Mouse (Mus musculus): ENCODE results near the gene Taf1c. TPM values are rescaled to one million over a fixed set of nuclear protein-coding genes. Genes with fewer than 3 reads are reported as not detected.

Gene Taf1c
- polyA plus RNA-seq, 1 experiment, result 6.3 TPM

- H3K27me3 ChIP-seq (ENCODE audit: control insufficient read depth, insufficient read depth, low read length), result no peaks in the 10 kb centered on the region
- H3K4me3 ChIP-seq (ENCODE audit: control insufficient read depth, low read depth, low read length), result no peak overlapping the region
- peaks cover 11% of the 10 kb centered on the region for H3K4me1 ChIP-seq (ENCODE audit: control insufficient read depth, insufficient read depth, low read length)
- TF ChIP-seq POLR2A (IDR thresholded peaks at IDR 0.05; ENCODE audit: control insufficient read depth, low read depth, low read length) (no peak), CTCF (IDR thresholded peaks at IDR 0.05; ENCODE audit: control insufficient read depth, insufficient read depth, insufficient replicate concordance, low read depth, low read length) (no peak)
- H3K36me3 ChIP-seq (ENCODE audit: control insufficient read depth, insufficient read depth, low read length), result no peaks in the 10 kb centered on the region
- no peak overlapping the region for H3K27ac ChIP-seq (ENCODE audit: control insufficient read depth, insufficient read depth, low read depth, low read length)
Measured at GRCm38 (mm10) chr8:119624916-119625315, 19.9 kb upstream of the Taf1c start.

DNA sequence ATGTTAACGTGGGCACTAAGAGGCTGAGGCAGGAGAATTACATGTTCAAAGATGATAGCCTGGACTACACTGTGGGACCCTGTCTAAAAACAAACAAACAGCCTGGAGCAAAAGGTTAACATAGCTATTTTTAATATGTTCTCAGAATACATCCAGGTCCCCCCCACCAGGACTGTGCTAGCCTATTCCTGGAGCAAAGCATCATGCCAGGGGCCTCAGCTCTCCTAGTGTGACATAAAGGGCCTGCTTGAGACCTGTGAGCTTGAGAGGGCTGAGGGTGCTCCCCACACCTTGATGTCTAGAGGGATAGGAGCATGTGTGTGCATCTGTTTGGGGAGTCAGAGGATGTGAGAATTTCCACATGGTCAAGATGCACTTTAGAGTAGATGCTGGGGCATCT is 18.7 kb upstream of the Taf1c start:
- H3K4me3 ChIP-seq (ENCODE audit: control insufficient read depth, low read depth, low read length), result no peak overlapping the region
- H3K4me1 ChIP-seq (ENCODE audit: control insufficient read depth, insufficient read depth, low read length), result peaks cover 11% of the 10 kb centered on the region
- no peaks in the 10 kb centered on the region for H3K27me3 ChIP-seq (ENCODE audit: control insufficient read depth, insufficient read depth, low read length)
- H3K36me3 ChIP-seq (ENCODE audit: control insufficient read depth, insufficient read depth, low read length), result no peaks in the 10 kb centered on the region
- no peak for TF ChIP-seq POLR2A (IDR thresholded peaks at IDR 0.05; ENCODE audit: control insufficient read depth, low read depth, low read length)
- TF ChIP-seq CTCF (IDR thresholded peaks at IDR 0.05; ENCODE audit: control insufficient read depth, insufficient read depth, insufficient replicate concordance, low read depth, low read length), result no peak
- no peak overlapping the region for H3K27ac ChIP-seq (ENCODE audit: control insufficient read depth, insufficient read depth, low read depth, low read length)

- Histone ChIP-seq H3K4me3 (ENCODE audit: control insufficient read depth, low read depth, low read length) (no peak overlapping the region), H3K36me3 (ENCODE audit: control insufficient read depth, insufficient read depth, low read length) (no peaks in the 10 kb centered on the region), H3K4me1 (ENCODE audit: control insufficient read depth, insufficient read depth, low read length) (peaks cover 11% of the 10 kb centered on the region), H3K27me3 (ENCODE audit: control insufficient read depth, insufficient read depth, low read length) (no peaks in the 10 kb centered on the region), H3K27ac (ENCODE audit: control insufficient read depth, insufficient read depth, low read depth, low read length) (no peak overlapping the region)
- TF ChIP-seq CTCF (IDR thresholded peaks at IDR 0.05; ENCODE audit: control insufficient read depth, insufficient read depth, insufficient replicate concordance, low read depth, low read length) (no peak), POLR2A (IDR thresholded peaks at IDR 0.05; ENCODE audit: control insufficient read depth, low read depth, low read length) (no peak)
Measured at GRCm38 (mm10) chr8:119623061-119623460, 18.0 kb upstream of the Taf1c start.

DNA sequence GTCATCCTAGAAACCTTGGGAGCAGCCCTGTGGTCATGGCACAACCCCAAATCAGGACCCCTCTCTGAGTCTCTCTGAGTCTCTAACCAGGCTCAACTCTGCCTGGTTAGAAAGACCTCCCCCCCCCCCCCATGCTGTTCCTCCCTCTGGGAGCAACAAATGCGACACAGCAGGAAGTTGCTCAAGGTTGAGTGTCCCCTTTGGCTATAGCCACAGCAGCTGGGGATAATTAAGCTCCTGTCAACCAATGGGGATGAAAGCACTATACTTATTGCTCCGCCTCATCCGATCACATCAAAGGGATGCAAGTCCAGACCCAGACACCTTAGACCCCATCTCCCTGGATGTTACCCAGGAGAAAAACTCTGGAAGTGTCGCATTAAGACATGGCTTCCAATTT is 17.5 kb upstream of the Taf1c start:
- no peak for TF ChIP-seq POLR2A (IDR thresholded peaks at IDR 0.05; ENCODE audit: control insufficient read depth, low read depth, low read length)
- no peak for TF ChIP-seq CTCF (IDR thresholded peaks at IDR 0.05; ENCODE audit: control insufficient read depth, insufficient read depth, insufficient replicate concordance, low read depth, low read length)
- Histone ChIP-seq H3K4me3 (ENCODE audit: control insufficient read depth, low read depth, low read length) (no peak overlapping the region), H3K4me1 (ENCODE audit: control insufficient read depth, insufficient read depth, low read length) (peaks cover 11% of the 10 kb centered on the region), H3K27ac (ENCODE audit: control insufficient read depth, insufficient read depth, low read depth, low read length) (no peak overlapping the region), H3K36me3 (ENCODE audit: control insufficient read depth, insufficient read depth, low read length) (no peaks in the 10 kb centered on the region), H3K27me3 (ENCODE audit: control insufficient read depth, insufficient read depth, low read length) (no peaks in the 10 kb centered on the region)

GRCm38 (mm10) chr8:119620848-119621465 is 15.9 kb upstream of the Taf1c start:
- Histone ChIP-seq H3K36me3 (ENCODE audit: control insufficient read depth, insufficient read depth, low read length) (no peaks in the 10 kb centered on the region), H3K27ac (ENCODE audit: control insufficient read depth, insufficient read depth, low read depth, low read length) (no peak overlapping the region), H3K27me3 (ENCODE audit: control insufficient read depth, insufficient read depth, low read length) (no peaks in the 10 kb centered on the region), H3K4me1 (ENCODE audit: control insufficient read depth, insufficient read depth, low read length) (peaks cover 6% of the 10 kb centered on the region), H3K4me3 (ENCODE audit: control insufficient read depth, low read depth, low read length) (no peak overlapping the region)
- TF ChIP-seq CTCF (IDR thresholded peaks at IDR 0.05; ENCODE audit: control insufficient read depth, insufficient read depth, insufficient replicate concordance, low read depth, low read length) (no peak), POLR2A (IDR thresholded peaks at IDR 0.05; ENCODE audit: control insufficient read depth, low read depth, low read length) (no peak)

DNA sequence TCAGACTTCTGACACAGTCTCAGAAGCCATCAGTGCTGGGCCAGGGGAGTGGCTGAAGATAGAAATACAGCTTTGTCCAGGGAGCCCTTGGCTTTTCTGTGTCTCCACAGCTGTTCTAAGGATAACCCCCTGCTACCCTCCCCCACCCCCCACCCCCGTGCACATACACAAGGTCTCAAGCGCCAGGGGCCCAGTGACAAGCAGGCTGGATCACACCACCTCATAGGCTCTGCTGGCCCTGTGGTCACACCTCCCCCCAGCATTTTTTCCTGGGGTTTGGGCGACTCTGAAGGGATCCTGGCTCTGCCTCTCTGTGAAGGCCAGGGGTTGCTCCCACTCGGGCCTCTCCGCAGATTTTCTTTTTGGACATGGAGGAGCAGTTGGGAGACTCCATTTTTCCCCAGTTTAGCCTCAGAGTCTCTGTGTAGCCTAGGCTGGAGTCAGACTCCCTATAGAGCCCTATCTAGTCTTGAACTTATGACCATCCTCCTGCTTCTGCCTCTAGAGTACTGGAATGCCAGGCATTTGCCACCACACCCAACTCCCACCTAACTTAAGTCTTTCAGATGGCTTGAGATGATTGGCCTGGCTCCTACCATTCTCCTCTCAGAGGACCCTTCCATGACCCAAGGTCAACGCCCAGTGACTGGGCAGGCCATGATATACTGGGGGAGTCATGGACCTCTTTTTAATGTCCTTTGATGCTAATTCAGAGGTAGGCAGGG is 15.3 kb upstream of the Taf1c start:
- Histone ChIP-seq H3K27ac (ENCODE audit: control insufficient read depth, insufficient read depth, low read depth, low read length) (no peak overlapping the region), H3K4me3 (ENCODE audit: control insufficient read depth, low read depth, low read length) (no peak overlapping the region), H3K36me3 (ENCODE audit: control insufficient read depth, insufficient read depth, low read length) (no peaks in the 10 kb centered on the region), H3K27me3 (ENCODE audit: control insufficient read depth, insufficient read depth, low read length) (no peaks in the 10 kb centered on the region), H3K4me1 (ENCODE audit: control insufficient read depth, insufficient read depth, low read length) (peaks cover 1% of the 10 kb centered on the region)
- TF ChIP-seq POLR2A (IDR thresholded peaks at IDR 0.05; ENCODE audit: control insufficient read depth, low read depth, low read length), result no peak
- no peak for TF ChIP-seq CTCF (IDR thresholded peaks at IDR 0.05; ENCODE audit: control insufficient read depth, insufficient read depth, insufficient replicate concordance, low read depth, low read length)

DNA sequence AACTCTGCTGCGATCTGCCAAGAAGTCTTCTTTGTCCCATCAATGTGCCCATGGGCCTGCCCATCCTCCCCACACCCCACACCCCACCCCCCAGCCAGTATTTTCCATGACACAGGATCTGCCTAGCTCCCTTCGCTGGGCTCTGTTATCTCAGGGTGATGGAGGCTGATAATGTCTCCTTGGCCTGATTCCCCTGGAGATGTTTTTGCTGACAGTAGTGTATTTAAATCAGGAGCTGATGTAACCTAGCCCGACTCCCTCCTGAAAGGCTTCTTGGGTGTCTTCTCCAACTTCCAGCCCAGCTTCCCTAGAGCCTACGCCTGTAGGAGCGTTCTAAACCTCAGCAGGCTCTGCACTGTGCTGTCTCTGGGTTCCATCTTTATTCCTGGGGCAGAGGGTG is 13.9 kb upstream of the Taf1c start:
- Histone ChIP-seq H3K36me3 (ENCODE audit: control insufficient read depth, insufficient read depth, low read length) (no peaks in the 10 kb centered on the region), H3K27ac (ENCODE audit: control insufficient read depth, insufficient read depth, low read depth, low read length) (no peak overlapping the region), H3K4me3 (ENCODE audit: control insufficient read depth, low read depth, low read length) (no peak overlapping the region), H3K27me3 (ENCODE audit: control insufficient read depth, insufficient read depth, low read length) (no peaks in the 10 kb centered on the region), H3K4me1 (ENCODE audit: control insufficient read depth, insufficient read depth, low read length) (no peaks in the 10 kb centered on the region; the same call in none of the 2 replicates)
- TF ChIP-seq POLR2A (IDR thresholded peaks at IDR 0.05; ENCODE audit: control insufficient read depth, low read depth, low read length) (no peak), CTCF (IDR thresholded peaks at IDR 0.05; ENCODE audit: control insufficient read depth, insufficient read depth, insufficient replicate concordance, low read depth, low read length) (no peak)
